Mouse (Mus musculus): ENCODE results near the gene Hexb.
A peak's percentile ranks its signal among the peaks of the same experiment; 100 is the strongest.

Gene Hexb

DNA sequence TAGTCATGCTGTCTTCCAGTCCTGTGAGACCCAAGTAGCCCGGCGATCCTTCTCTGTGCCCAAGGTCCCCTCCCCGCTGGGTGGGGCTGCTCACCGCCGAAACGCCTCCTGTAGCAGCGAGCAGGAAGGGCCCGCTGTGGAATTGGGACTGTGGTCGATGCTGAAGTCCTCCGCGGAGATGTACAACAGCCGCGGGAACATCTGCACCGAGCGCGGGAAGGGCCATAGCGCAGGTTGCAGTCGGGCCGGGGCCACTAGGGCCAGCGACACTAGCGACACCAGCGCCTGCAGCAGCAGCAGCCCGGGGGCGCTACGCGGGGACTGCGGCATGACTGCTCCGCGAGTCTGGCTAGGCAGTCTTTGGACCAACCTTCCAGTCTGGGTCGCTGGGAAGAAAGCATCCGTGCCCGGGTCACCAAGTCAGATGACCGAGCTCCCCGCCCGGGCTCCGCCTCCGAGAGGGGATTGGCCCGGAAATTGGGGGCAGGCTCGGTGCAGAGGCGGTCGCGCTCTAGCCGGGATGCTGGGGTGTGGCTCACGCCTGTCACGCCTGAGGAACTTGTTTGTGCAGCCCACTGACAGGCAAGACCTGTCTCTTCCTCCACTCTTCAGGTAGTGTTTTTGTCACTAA is at the start of gene Hexb:
Gene Hexb, minus strand, starts transcription at position 426 of the 631 bp plus-strand sequence.
- peak; percentile 97 for DNase-seq

- DNase-seq: no peak
Measured at GRCm38 (mm10) chr13:97247754-97248153, 49.6 kb upstream of the Hexb start.

DNA sequence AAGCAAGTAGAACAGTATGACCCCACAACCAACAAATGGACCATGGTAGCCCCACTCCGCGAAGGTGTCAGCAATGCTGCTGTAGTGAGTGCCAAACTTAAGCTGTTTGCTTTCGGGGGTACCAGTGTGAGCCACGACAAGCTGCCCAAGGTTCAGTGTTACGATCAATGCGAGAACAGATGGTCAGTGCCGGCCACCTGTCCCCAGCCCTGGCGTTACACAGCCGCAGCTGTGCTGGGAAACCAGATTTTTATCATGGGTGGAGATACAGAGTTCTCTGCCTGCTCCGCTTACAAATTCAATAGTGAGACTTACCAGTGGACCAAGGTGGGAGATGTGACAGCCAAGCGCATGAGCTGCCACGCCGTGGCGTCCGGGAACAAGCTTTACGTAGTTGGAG is 48.1 kb upstream of the Hexb start:
- no peak for DNase-seq

DNA sequence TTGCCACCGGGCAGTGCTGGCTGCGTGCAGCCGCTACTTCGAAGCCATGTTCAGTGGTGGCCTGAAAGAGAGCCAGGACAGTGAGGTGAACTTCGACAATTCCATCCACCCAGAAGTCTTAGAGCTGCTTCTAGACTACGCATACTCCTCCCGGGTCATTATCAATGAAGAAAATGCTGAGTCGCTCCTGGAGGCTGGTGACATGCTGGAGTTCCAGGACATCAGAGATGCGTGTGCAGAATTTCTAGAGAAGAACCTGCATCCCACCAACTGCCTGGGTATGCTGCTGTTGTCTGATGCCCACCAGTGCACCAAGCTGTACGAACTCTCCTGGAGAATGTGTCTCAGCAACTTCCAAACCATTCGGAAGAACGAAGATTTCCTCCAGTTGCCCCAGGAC is 47.0 kb upstream of the Hexb start:
- DNase-seq: no peak

GRCm38 (mm10) chr13:97244712-97245105 is 46.6 kb upstream of the Hexb start:
- no peak for DNase-seq

DNA sequence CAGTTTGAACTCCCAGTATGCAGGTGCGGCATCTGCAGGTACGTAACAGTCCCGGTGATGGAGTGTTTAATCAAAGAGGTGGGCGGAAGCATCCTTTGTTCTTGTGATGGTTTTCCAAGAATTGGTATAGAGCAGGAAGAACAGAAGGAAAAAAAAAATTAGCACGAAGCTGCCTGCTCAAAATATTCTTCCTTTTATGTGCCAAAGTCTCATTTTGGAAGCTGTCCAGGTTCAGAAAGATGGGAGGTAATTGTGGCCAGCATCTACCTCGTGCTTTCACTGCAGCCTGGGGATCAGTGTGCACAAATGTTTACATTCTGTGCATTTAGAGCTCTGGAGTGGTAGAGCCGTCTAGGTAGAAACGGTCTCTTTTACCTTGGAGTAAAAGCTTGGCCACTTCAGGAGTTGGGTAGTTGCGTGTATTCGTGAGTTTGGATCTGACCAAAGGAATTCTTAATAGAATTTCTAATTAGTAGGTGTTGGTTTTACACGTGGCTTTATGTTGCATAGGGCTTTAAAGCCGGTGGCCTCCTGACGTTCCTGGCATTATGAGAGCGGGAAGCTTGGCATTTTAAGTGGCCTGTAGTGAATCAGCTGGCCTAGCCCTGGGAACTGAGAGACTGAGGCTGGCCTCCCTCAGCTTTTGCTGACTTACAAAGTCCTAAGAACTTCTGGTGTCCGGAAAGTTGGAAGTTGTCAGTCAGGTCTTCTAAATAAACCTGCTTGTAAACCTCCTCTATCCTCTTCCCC is 46.0 kb upstream of the Hexb start:
- DNase-seq: no peak

DNA sequence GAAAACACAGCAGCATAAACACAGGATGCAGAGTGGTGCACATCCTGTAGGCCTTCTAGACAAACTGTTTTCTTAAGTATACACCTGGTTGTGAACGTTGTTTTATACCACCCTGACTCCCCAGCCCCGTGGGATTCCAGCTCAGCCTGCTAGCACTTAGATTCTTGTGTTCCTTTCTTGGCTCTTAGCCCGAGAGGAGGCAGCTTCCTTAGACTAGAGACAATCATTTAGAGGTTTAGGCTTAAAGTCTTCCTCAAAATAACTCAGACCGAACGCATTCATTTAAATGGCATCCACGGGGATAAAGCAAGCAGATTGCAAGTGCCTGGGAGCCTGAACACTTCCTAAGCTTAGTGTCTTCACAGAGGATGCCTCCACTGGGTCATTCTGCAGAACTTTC is 44.6 kb upstream of the Hexb start:
- DNase-seq: no peak

GRCm38 (mm10) chr13:97241787-97242280 is 43.7 kb upstream of the Hexb start:
- DNase-seq: no peak

DNA sequence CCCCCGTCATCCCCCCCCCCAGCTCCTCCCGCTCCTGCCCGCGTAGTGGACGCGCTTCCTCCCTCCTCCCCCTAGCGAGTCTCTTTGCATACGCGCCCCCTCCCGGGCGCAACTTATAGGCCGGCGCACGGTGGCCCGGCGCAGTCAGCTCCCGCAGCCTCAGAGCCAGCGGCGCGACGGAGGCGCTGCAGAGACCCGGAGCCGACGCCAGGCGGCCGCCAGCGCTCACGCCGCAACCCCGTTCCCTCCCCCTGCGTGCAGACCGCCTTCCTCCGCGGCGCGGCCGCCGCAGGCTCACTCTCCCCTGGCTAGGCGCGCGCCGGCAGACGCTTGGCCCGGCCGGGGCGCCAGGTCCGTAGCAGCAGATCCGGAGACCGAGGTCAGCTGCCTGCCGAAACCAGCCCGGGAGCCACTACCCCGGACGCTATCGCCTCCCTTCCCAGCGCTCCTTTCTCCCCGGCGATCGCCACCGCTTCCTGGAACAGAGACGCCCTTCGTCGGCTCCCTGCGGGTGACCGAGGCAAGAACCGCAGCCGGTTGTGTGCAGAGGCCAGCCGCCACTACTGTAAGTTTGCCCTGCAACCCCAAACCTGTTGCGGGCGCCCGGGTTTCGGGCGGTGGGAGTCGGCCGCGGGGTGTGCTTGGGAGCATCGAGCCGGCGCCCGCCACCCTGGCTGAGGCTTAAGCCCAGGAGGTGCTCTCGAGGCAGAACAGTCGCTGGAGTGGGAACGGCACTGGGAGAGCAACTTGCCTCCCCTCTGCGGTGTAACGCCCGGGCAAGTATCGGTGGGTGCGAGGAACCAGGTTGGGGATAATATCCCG is 43.0 kb upstream of the Hexb start, which contains the start of gene Enc1:
Gene Enc1, plus strand, starts transcription at position 141 of the 822 bp plus-strand sequence.
- DNase-seq: peak; percentile 87

GRCm38 (mm10) chr13:97240279-97240964 is 42.3 kb upstream of the Hexb start:
- peak; percentile 83 for DNase-seq

DNA sequence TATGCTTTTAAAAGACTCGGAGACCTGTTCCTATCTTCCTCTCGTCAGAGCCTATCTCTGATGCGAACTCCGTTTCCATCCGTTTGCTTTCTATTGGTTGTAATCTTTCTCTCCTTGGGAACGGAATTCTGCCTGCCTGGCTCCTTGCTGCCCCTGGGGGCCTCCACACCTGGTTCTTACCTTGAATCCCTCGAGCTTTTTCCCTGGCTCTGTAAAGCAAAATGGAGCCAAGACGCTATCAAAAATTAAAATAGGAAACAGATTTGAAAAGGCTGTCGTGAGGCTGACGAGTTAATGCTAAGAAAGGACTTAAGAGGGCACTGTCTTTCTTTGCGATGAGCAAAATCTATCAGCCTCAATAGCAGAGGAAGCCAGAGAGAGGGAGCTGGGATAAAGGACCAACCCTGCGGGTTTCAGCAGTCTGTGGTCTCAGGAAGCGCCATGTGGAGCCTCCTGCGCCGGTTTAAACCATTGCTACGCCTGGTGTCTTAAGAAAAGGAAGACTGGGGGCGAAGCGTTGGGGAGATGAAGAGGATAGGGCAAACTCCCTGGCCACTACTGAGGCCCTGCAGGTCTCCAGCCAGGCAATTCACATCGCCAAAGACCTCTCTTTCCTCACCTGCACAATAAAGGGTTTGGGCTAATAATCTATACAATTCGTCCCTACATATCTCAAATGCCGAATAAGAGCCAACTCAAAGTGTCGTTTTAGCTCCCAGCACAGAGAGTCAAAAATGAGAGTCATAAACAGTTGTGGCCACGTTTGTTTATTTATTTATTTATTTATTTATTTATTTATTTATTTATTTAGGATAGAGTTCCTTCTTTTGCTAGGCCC is 41.4 kb upstream of the Hexb start:
- peak; percentile 63 for DNase-seq

GRCm38 (mm10) chr13:97238181-97238981 is 40.2 kb upstream of the Hexb start:
- DNase-seq: no peak

- DNase-seq: no peak
Measured at GRCm38 (mm10) chr13:97237700-97238099, 39.5 kb upstream of the Hexb start.

- DNase-seq: no peak
Measured at GRCm38 (mm10) chr13:97235911-97236310, 37.8 kb upstream of the Hexb start.

DNA sequence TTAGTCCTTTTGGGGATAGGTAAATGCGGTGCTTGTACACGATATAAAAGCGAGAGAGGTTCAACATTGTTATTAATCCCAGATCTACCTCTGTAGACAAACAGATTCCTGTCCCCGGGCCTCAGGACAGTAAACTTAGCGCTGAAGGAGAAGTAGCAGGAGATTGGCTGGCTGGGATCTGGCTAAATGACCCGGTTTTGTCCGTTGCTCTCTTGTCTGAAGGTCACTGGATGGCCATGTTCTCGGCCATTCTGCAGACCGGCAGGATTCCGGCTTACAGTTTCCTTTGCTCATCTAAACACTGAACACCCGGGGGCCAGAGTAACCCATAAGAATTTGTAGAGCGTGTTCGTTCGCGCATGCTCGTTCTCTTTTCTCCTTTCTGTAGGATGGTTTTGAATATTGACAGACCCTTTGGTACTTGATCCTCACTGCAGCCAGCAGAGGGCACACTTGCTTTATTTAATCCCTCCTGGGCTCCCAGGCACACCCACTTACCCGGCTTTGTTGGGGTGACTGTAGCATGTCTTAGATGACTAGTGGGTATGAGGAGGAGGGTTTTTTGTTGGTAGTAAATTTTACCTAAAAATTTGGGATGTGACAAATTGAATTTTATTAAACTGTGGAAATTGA is 36.7 kb upstream of the Hexb start:
- peak; percentile 84 for DNase-seq

DNA sequence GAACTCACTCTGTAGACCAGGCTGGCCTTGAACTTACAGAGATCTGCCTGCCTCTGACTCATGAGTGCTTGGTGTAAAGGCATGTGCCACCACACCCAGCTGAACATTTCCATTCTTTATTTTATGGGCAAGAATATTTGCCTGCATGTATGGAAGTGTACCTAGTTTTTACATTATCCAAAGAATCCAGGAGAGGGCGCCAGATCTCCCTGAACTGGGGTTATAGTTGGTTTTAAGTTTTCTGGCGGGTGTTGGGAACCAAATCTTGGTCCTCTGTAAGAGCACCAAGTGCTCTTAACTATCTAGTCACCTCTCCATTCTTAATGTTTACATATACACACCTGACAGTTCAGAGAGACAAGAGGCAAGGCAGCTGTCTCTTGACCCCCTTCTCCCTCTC is 34.9 kb upstream of the Hexb start:
- no peak for DNase-seq

DNA sequence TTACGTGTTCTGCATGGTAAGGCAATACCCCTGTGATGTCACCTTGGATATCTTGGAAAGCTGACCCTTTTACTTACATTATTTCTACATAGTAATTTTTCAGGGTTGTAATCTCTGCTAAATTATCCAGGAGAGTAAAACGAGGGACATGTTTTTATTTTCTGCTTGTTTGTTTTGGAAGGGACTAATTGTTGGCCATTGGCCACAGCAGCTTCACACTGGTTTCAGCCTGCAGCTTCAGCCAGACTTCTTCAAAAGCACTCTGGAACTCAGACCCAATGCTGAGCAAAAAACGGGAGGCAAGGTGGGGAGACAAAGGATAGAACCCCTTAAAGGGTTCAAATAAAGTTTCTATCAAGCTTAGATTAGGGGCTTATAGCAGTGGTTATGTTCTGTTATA is 31.9 kb upstream of the Hexb start:
- no peak for DNase-seq

DNA sequence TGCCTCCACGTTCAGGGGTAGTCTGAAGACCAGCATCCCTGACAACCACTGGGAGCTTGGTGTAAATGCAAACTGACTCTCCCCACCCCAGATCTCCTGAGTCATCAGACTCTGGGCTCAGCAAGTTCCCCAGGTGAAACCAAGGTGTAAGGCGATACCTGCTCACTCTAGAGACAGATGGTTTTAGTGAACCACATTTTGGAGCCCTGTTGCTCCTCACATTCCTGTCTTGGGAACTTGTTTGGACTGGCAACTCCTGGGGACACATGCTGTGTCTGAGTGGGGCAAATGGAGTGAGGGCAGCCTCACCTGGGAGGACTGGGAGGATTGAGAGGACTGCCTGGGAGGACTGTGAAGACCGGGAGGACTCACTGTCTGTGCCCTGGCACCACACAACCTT is 29.6 kb upstream of the Hexb start:
- DNase-seq: no peak

DNA sequence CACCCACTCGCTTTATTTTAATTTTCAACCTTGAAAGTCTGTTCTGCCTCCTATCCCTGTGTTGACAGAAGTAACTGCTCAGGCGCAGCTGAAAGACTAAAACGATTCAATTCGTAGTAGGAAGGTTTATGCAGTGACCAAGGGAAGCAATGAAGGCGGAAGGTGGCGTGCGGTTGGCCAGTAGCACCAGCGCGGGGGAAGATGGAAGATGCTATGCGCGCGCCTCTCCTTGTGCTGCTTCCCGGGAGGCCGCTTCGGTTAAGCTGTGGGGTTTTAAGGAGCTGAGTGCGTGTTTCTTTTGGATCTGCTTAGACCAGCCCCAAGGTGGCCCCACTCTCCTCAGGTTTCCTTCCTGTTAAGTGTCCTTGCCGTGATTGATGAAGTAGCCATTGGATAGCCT is 27.0 kb upstream of the Hexb start:
- DNase-seq: peak; percentile 23

DNA sequence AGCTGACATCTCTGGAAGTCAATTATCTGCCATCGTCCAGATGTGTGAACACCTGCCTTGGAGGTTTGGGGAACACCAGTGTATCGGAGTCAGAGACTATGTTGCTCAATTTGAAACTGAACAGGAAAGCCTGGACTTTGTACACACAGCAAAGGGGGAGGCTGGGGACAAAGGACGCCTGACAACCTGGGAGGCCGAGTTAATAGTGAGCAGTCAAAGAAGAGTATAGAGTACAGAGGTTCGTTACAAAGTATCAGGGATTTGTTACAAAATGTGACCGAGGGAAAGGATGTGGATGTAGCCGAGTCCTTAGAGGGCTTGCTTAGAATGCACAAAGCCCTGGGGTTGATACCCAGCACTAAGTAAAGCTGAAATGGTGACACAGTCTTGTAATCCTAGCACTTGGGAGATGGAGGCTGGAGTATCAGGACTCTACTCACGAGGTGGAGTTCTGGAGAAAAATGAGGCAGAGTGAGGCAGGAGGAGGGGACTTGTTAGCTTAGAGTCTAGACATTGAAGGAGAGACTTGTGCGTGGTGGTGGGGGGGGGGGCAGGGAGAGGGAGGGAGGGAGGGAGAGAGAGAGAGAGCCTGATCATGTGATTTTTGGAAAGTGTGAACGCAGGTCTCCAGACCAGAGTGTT is 26.3 kb upstream of the Hexb start:
- peak; percentile 91 for DNase-seq

All from kidney, adult 9 months (tissue).